Mouse (Mus musculus): Measurements from ENCODE around the gene Cacna1a.

Gene Cacna1a

DNA sequence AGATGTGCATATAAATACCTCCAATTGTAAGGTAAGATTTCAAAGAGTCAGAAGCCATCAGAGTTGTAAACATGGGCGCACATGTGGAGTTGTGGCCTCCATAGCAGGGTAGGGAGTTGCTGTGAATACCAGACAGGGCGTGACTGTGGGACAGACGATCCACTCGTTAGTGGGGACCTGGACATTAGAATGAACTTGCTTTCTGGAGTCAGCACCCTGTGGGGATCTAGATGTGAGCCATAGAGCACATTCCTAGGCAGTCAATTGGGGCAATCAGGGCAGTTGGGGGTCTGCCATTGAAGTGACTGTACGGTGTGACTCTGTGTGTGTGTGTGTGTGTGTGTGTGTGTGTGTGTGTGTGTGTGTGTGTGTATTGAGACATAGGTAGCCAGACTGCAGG lies 3.4 kb downstream of the Cacna1a start:
- in situ Hi-C loops (cut with MboI; ENCODE audit: low pct_unique_long_range_greater_than_20kb in 1 of 2, low sequenced_read_pairs in 2 of 2, unreplicated experiment in 1 of 2) = no loop called here

DNA sequence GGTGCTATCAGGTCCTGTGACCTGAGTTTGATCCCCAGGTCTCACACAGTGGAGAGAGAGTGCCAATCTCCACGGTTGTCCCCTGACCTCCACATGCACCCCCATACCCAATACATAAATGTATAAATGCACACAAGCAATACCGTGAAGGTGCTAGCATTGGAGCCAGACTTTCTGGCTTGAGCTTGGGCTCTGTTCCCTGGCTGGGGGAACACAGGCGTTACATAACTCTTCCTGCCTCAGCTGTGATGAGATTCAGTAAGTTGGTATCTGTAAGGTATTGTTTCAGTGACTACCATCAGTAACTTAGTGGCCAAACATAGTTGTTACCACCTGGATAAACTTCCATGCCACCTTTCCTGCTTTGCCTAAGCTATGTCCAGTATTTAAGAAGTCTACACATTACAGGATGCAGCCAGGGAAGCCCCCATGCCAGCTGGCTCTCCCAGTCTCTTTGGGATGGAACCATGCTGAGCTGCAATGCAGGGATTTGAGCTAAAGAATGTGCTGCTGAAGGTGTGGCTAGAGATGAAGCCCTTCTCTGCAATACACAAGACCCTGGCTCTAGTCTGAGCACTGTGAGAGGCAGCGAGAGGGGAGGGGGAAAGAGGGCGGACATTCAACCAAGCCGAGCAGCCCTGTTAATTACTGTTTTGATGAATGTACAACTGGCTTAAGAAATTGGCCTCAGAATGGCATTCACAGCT lies 7.7 kb downstream of the Cacna1a start:
- in situ Hi-C loops (cut with MboI; ENCODE audit: low pct_unique_long_range_greater_than_20kb in 1 of 2, low sequenced_read_pairs in 2 of 2, unreplicated experiment in 1 of 2) = no loop called here

DNA sequence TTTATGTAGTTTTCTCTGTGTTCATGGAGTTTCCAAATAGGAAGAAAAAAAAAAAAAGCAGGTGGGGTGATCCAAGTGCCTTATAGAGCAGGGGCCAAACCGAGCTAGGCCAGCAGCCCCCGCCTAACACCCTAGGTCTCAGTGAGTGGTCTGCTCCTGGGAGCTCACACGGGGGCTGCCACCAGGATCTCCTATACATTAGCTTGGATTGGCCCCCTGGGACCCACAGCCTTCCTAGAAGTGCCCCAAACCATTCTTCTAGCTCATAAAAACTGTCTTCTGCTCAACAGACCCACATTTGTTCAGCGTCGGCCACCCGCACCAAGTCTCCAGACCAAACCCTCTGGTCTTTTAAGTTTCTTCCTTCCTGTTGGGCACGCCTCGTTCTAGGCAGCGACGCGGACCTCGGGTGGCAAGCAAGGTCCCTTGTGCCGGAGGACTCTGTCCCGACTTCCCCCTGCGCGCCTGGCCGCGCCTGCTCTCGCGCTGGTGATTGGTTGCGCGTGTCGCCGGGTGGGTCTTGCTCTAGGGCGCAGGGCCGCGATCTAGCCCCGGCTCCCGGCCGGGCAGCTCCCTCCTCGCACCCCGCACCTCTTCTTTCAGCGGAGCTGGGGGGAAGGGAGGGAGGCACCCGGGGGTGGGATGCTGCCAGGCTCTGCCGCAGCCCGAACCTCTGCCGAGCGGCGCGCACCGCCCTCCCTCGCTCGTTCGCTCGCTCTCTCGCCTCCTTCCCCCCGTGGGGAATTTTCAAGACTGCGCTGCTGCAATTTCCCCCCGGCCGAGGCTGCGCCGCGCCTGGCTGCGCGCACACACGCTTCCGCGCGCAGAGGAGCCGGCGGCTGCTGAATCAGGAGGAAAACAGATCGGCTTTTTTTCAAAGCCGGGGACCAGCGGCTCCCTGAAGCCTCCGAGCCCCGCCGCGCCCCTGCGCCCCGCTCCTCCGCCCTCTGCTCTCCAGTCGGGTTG lies 25.9 kb downstream of the Cacna1a start:
- in situ Hi-C loops (cut with MboI; ENCODE audit: low pct_unique_long_range_greater_than_20kb in 1 of 2, low sequenced_read_pairs in 2 of 2, unreplicated experiment in 1 of 2) = no loop called here

DNA sequence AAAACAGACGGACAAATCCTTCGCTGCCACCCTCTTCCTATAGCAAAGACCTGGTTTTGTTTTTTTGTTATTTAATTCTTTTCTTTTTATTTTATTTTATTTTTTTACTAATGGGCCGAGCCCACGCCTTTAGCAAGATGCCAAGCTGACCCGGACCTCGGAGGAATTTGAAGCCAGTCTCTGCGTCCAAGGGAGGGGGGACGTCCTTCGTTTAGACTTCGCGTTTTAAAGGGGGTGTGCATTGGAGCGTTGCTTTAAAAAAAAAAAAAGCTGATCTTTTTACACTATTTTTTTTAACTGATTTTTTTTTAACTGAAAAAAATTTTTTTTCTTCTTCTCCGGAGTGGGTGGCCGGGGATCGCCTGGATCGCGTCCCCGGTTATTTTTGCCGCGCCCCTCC lies 26.7 kb downstream of the Cacna1a start:
- in situ Hi-C loops (cut with MboI; ENCODE audit: low pct_unique_long_range_greater_than_20kb in 1 of 2, low sequenced_read_pairs in 2 of 2, unreplicated experiment in 1 of 2) = no loop called here

DNA sequence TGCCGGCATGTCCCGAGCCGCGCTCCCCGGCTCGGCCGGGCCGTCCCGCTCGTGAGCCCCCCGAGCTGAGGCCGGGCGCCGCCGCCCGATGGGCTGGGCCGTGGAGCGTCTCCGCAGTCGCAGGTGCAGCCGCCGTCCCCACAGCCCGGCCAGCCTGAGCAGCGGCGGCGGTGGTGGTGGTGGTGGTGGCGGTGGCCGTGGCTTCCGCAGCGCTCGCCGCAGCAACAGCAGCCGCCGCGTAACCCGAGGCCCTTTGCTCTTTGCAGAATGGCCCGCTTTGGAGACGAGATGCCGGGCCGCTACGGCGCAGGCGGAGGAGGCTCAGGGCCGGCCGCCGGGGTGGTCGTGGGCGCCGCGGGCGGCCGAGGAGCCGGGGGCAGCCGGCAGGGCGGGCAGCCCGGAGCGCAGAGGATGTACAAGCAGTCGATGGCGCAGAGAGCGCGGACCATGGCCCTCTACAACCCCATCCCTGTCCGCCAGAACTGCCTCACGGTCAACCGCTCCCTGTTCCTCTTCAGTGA lies 27.2 kb downstream of the Cacna1a start:
- in situ Hi-C loops (cut with MboI; ENCODE audit: low pct_unique_long_range_greater_than_20kb in 1 of 2, low sequenced_read_pairs in 2 of 2, unreplicated experiment in 1 of 2) = no loop called here

DNA sequence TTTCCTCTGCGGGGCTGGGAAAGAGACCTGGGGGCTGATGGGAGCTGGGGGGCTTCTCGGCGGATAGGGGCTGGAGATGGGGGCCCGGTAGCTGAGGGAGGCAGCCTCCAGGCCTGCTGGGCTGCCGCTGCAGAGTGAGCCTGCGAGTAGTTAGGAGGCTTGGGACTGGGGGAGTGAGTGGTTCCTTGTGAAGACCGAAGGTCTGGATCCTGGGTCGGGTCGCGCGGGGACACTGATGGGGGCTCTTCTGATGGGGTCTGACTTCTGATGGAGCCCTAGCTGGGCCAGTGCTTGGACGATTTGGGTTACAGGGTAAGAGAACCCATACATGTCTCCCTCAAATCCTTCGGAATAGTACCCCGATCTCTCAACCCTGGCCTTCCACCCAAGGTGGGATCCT lies 27.8 kb downstream of the Cacna1a start:
- in situ Hi-C loops (cut with MboI; ENCODE audit: low pct_unique_long_range_greater_than_20kb in 1 of 2, low sequenced_read_pairs in 2 of 2, unreplicated experiment in 1 of 2) = no loop called here

DNA sequence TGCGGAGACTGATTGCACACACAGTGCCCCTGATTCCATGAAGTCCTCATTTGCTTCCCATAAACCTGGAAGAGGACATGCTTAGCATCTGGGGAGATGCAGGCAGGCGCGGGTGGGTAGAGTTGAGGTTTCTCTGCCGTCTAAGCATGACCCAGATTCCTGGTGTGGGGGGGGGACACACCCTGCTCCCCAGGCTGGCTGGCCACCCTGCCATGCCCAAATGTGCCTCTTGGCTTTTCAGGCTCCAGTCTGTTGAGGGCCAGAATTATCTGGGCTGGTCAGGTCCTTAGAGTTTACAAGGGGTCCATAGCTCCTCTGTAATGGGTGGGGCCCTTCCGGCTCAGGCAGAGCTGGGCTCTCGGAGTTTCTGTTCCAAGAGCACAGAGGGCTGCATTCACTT lies 28.7 kb downstream of the Cacna1a start:
- in situ Hi-C loops (cut with MboI; ENCODE audit: low pct_unique_long_range_greater_than_20kb in 1 of 2, low sequenced_read_pairs in 2 of 2, unreplicated experiment in 1 of 2) = no loop called here

DNA sequence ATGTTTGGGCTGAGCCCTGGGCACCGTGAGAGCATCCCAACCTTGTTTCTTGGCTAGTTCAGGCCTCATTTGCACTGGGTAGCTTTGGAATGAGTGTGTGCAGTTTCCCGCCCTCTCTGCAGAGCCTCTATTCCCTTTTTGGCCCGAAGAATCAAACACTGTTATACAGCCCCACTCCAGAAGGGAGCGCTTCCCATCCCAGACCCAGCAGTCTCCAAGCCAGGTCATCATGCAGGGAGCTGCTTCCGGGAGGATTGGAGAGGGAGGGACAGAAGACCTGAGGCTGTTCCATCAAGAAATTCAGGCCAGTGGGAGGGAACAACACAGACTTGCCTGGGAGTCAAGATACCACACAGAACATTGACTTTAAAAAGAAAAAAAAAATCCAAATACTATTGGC lies 29.6 kb downstream of the Cacna1a start:
- in situ Hi-C loops (cut with MboI; ENCODE audit: low pct_unique_long_range_greater_than_20kb in 1 of 2, low sequenced_read_pairs in 2 of 2, unreplicated experiment in 1 of 2) = no loop called here

DNA sequence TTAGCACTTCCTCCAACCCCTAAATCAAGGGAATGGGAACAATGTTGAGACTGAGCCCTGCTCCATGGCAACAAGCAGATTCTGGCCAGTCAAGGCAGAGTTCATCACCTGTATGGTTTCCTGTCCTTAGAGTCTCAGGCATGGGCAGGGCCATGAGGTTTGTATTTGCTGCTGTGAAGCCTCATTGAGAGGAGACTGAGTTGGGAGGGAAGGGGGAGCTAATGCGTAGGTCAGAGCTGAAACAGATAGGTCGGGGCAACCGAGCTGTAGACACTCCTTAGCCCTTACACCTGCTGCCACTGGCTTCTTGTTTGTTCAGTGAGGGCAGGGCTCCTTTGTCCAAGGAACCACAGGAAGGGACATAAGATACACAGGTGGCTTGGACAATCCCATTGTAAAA lies 36.2 kb downstream of the Cacna1a start:
- in situ Hi-C loops (cut with MboI; ENCODE audit: low pct_unique_long_range_greater_than_20kb in 1 of 2, low sequenced_read_pairs in 2 of 2, unreplicated experiment in 1 of 2) = no loop called here

DNA sequence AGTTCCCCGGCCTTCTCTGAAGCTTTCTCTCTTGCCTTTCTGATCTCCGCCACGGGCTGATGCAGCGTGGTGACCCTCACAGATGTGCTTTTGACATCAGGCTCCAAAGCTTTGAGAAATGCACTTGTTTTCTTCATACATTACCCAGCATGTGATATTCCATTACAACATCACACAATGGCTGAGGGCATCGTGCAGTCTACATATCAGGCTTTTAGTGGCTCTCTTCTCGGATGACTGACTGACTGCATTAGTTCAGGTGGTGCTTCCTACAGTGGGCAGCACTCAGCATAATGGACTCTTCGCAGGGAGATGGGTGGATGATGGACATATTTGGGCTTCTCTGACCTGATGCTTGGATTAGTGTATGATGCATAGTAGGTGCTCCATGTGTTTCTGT lies 37.8 kb downstream of the Cacna1a start:
- in situ Hi-C loops (cut with MboI; ENCODE audit: low pct_unique_long_range_greater_than_20kb in 1 of 2, low sequenced_read_pairs in 2 of 2, unreplicated experiment in 1 of 2) = no loop called here

DNA sequence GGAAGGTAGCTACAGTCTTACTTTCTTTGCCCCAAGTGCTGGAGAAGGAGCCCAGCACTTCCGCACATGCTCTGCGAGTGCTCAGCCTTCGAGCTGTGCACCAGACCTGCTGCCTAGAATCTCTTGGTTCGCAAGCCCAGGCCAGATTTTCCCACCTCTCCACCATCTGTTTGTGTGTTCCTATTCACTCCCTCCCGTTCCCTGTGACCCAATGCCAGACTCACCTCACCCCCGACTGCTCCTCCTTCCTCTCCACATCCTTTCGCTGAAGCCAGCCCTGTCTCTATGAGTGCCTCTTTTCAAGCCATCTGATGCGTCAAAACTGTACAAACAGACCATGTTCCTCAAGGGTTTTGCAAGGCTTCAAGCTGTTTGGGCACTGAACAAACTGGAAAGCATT lies 38.3 kb downstream of the Cacna1a start:
- in situ Hi-C loops (cut with MboI; ENCODE audit: low pct_unique_long_range_greater_than_20kb in 1 of 2, low sequenced_read_pairs in 2 of 2, unreplicated experiment in 1 of 2) = no loop called here

DNA sequence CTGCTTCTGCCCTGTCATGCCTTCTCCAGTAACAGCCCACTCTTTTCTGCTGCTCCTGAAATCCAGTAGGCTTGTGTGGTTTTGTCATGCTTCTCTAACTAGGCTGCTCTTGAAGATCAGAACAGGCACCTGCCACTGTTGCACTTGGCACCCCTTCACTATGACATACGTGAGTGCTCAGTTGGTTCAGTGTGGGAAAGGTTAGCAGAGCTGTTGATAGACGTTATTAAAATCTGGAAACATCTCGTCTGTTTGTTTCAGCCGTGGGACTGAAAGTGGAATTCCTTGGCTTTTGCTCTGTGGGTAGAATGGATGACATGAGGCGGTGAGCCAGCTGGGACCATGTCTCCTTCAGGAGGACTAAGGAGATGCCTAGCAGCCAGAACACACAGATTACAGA lies 39.8 kb downstream of the Cacna1a start:
- in situ Hi-C loops (cut with MboI; ENCODE audit: low pct_unique_long_range_greater_than_20kb in 1 of 2, low sequenced_read_pairs in 2 of 2, unreplicated experiment in 1 of 2) = no loop called here

DNA sequence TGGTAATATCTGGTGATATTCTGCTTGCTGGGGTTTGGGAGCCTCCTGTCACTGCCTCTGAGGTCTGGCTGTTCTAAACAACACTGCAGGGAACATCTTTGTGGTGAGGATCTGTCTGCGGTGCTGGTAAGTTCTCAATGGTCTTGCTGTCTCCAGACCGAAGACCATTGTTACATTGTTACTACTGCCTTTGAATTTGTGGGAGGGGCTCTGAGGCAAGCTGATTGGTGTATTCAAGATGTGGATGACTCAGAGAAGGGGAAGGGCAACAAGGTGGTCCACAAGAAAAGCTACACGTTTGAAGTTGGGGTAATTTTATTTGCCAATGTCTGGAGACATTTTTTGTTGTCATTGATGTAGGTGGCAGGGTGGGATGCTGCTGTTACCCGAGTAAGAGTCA lies 40.8 kb downstream of the Cacna1a start:
- in situ Hi-C loops (cut with MboI; ENCODE audit: low pct_unique_long_range_greater_than_20kb in 1 of 2, low sequenced_read_pairs in 2 of 2, unreplicated experiment in 1 of 2) = no loop called here

DNA sequence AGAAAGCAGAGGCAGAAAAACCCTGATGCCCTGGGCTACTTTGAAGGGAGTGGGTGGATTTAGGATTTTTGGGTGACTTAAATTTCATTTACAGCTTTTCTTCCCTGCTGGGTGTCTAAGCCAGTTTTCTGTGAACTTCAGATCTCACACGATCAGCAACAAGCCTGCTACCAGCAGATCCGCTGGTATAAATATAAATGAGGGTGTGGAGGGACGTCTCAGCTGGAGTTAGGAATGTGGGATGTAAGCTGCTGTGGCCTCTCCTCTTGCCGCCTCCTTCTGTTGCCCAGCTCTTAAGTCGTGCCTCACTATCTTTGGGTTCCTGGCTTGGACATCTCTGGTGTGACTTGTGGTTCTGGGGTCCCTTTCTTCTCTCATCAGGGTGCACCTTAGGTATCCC lies 41.3 kb downstream of the Cacna1a start:
- in situ Hi-C loops (cut with MboI; ENCODE audit: low pct_unique_long_range_greater_than_20kb in 1 of 2, low sequenced_read_pairs in 2 of 2, unreplicated experiment in 1 of 2) = no loop called here

DNA sequence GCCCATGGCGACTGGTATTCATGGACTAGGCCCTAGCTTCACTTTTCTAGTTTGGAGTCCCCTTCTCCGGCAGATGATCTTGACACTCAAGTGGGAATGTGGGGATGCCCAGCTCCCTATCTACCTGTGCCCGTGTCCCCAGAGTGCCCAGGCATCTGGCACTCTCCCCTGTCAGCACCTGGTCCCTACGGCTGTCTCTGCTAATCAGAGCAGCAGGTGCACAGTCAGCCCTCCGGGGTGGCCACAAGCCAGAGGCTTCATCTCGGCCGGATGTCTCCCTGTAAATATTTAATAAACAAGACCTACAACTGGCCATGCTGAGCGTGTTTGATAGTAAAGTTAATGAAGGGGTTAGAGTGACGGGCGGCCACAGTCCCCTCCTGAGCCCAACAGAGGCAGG lies 47.1 kb downstream of the Cacna1a start:
- in situ Hi-C loops (cut with MboI; ENCODE audit: low pct_unique_long_range_greater_than_20kb in 1 of 2, low sequenced_read_pairs in 2 of 2, unreplicated experiment in 1 of 2) = no loop called here

DNA sequence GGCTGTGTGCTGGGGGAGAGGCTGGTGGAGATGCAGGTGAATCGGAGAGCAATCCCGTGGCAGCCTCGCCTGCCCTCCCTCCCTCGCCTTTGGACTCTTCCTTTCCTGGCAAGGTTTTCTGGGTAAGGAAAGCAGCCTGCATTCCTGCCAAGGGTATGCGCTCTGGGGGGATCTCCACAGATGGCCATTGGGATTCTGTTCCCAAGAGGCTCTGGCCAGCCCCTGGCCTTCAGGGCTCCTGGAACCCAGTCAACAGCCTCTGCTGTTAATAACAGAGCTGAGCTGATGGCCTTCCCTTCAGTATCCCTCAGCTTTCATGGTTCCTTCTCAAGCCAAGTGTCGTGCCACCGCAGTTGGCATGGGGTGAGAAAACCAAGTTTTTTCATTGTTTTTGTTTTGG lies 51.6 kb downstream of the Cacna1a start:
- in situ Hi-C loops (cut with MboI; ENCODE audit: low pct_unique_long_range_greater_than_20kb in 1 of 2, low sequenced_read_pairs in 2 of 2, unreplicated experiment in 1 of 2) = no loop called here

DNA sequence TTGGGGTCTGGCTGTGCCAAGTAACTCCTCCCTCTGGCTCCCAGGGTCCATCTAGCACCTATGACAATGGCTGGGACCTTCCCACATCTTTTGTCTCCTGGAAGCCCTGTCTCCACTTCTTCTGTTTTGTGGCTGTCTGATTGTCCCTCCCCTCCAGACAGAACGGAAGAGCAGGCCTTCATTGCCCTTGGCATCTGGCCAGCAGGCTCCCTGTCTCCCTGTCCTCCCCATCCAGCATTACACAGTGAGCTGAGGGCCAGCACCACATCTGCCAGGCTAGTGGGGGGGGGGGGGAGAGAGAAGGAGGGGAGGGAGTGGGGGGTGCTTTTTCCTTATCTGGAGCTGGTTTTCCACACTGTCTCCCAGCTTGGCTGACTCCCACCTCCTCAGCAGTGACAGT lies 53.8 kb downstream of the Cacna1a start:
- in situ Hi-C loops (cut with MboI; ENCODE audit: low pct_unique_long_range_greater_than_20kb in 1 of 2, low sequenced_read_pairs in 2 of 2, unreplicated experiment in 1 of 2) = no loop called here

DNA sequence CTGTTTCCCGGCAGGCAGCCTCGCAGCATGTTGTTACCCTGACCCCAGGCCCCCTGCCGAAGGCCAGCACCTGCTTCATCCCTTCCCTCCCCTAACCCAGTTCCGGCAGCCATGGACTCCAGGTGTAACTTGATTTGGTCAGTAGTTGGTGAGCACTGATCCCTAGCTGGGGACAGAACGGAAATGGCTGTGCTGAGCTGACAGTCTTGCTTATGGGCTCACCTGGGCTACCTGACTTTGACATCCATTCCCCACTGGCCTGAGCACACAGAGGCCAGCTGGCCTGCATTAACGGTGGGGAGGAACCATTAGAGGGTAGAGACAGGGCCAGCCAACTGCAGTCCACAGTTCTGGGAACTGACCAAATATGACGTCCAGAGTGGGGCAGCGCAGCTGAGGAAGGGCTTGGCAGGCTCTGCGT lies 58.3 kb downstream of the Cacna1a start:
- in situ Hi-C loops (cut with MboI; ENCODE audit: low pct_unique_long_range_greater_than_20kb in 1 of 2, low sequenced_read_pairs in 2 of 2, unreplicated experiment in 1 of 2) = no loop called here

DNA sequence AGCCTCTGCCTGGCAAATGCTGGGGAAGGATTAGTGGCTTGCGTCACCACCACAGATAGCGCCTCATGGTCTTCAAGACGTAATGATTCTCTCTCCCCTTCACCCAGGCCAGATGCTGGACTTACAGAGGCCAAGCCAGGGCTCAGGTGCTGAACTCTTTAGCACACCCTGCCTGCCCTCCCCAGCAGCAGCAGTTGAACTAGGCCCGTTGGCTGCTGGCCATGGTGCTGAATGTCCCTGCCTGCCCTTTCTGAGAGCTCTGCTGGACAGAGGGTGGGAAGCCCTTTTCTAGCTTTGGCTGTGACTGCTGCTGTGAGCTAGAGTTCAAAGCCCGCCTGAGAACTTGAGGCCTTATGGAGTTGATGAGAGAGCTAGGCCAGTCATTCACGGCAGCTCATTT lies 66.3 kb downstream of the Cacna1a start:
- in situ Hi-C loops (cut with MboI; ENCODE audit: low pct_unique_long_range_greater_than_20kb in 1 of 2, low sequenced_read_pairs in 2 of 2, unreplicated experiment in 1 of 2) = no loop called here

DNA sequence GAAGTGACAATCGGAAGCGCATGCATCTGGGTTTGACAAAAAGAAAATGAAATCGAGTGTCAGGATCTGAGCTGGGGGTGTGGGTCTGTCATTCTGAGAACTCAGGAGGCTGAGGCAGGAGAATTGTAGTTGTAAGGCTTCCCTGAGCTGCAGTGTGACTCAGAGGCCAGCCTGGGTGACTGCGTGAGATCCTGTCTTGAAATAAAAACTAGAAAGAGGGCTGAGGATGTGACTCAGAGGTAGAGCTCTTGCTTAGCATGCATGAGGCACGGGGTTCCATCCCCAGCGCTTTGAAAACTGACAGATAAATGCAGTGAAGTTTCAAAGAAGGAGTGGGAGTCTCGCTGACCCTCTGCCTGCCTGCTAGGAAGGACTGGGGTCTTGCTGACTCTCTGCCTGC lies 70.6 kb downstream of the Cacna1a start:
- in situ Hi-C loops (cut with MboI; ENCODE audit: low pct_unique_long_range_greater_than_20kb in 1 of 2, low sequenced_read_pairs in 2 of 2, unreplicated experiment in 1 of 2) = no loop called here
